ENCODE assay signal across 19 mouse cellular contexts in genomic region chr4:55243091-55244058, GRCm38 (mm10).
DNase-seq lines count a peak whose midpoint lies in the region; ATAC-seq lines count a peak whose summit lies in the region.
"Had no signal": no experiment of that assay in that cellular context is flagged by ENCODE, and none has a peak within 500 bp of the region (broad histone marks: within the 10 kb centered on the region; RNA-seq: fewer than 3 reads in every experiment).

No protein-coding gene starts in this region.

- peak; percentile 54; the same call in 1 of the 2 replicates for ATAC-seq in forebrain, embryonic 13.5 days
- ATAC-seq in forebrain, embryonic 15.5 days (replicated peaks), result no peak; the same call in 1 of the 2 replicates
- peak; percentile 77 for ATAC-seq in hindbrain, embryonic 11.5 days (ENCODE audit: low FRiP score)
- ATAC-seq in neural tube, embryonic 12.5 days (ENCODE audit: low FRiP score, low read depth), result peak; percentile 52; the same call in 1 of the 2 replicates
- ATAC-seq: activated CD4-positive, CD25-positive, alpha-beta regulatory T cell, adult 4 months had no signal

- H3K36me3 ChIP-seq in forebrain, embryonic 13.5 days (ENCODE audit: poor library complexity, severe bottlenecking), result no peaks in the 10 kb centered on the region
- H3K36me3 ChIP-seq in forebrain, embryonic 15.5 days, result no peaks in the 10 kb centered on the region
- no peaks in the 10 kb centered on the region for H3K36me3 ChIP-seq in hindbrain, embryonic 11.5 days (ENCODE audit: control insufficient read depth, insufficient read depth, low read length)
- no peaks in the 10 kb centered on the region for H3K36me3 ChIP-seq in neural tube, embryonic 12.5 days
- H3K36me3 ChIP-seq: embryonic facial prominence, embryonic 13.5 days; liver, embryonic 13.5 days had no signal

- no peaks in the 10 kb centered on the region for H3K27me3 ChIP-seq in forebrain, embryonic 13.5 days
- H3K27me3 ChIP-seq in forebrain, embryonic 15.5 days, result no peaks in the 10 kb centered on the region
- no peaks in the 10 kb centered on the region for H3K27me3 ChIP-seq in hindbrain, embryonic 11.5 days (ENCODE audit: control insufficient read depth, insufficient read depth, low read length)
- no peaks in the 10 kb centered on the region for H3K27me3 ChIP-seq in neural tube, embryonic 12.5 days (replicated peaks)
- H3K27me3 ChIP-seq: liver, embryonic 13.5 days had no signal

- H3K9ac ChIP-seq in forebrain, embryonic 13.5 days, result no peak overlapping the region
- no peak overlapping the region for H3K9ac ChIP-seq in forebrain, embryonic 15.5 days (replicated peaks)
- no peak overlapping the region for H3K9ac ChIP-seq in hindbrain, embryonic 11.5 days (ENCODE audit: low read depth, low read length)
- H3K9ac ChIP-seq in neural tube, embryonic 12.5 days, result no peak overlapping the region
- H3K9ac ChIP-seq: embryonic facial prominence, embryonic 13.5 days; liver, embryonic 13.5 days had no signal

- WGBS in forebrain, embryonic 13.5 days, result 58% methylated on average over 14 of the region's 14 CpGs
- 53% methylated on average over 14 of the region's 14 CpGs for WGBS in forebrain, embryonic 15.5 days
- WGBS in hindbrain, embryonic 11.5 days, result 39% methylated on average over 14 of the region's 14 CpGs
- WGBS in neural tube, embryonic 12.5 days, result 44% methylated on average over 14 of the region's 14 CpGs

- peak; percentile 14 for DNase-seq in brain, adult 2 months (ENCODE audit: low read depth, low spot score)
- peak; percentile 39 for DNase-seq in hindbrain, embryonic 11.5 days (ENCODE audit: low spot score)
- DNase-seq in gastrocnemius, adult 8-10 months (ENCODE audit: low spot score in 2 of 2), result no peak
- DNase-seq in right cerebral cortex, adult 18-20 months, result no peak
- no peak for DNase-seq in right cerebral cortex, postnatal 10 days (ENCODE audit: low spot score in 2 of 2)
- DNase-seq: adrenal gland, postnatal 25 days; cerebellum, postnatal 14 days; gastrocnemius, adult 2 months; heart, postnatal 10 days; kidney, postnatal 10 days; left cerebral cortex, postnatal 4 days; liver, embryonic 13.5 days; thymus, postnatal 14 days had no signal

- no peaks in the 10 kb centered on the region for H3K9me3 ChIP-seq in forebrain, embryonic 13.5 days (replicated peaks)
- H3K9me3 ChIP-seq in forebrain, embryonic 15.5 days, result no peaks in the 10 kb centered on the region
- H3K9me3 ChIP-seq in hindbrain, embryonic 11.5 days (ENCODE audit: control insufficient read depth, low read length), result no peaks in the 10 kb centered on the region
- H3K9me3 ChIP-seq in neural tube, embryonic 12.5 days, result no peaks in the 10 kb centered on the region
- H3K9me3 ChIP-seq: embryonic facial prominence, embryonic 13.5 days; liver, embryonic 13.5 days had no signal

- no peak overlapping the region for H3K27ac ChIP-seq in forebrain, embryonic 13.5 days
- no peak overlapping the region for H3K27ac ChIP-seq in forebrain, embryonic 15.5 days (replicated peaks)
- 0 out of 2 replicates have a peak overlapping the region, but pooled peaks have one; percentile 14 for H3K27ac ChIP-seq in hindbrain, embryonic 11.5 days (ENCODE audit: low read depth, low read length)
- no peak overlapping the region for H3K27ac ChIP-seq in neural tube, embryonic 12.5 days
- H3K27ac ChIP-seq: embryonic facial prominence, embryonic 13.5 days; gastrocnemius, adult 2 months; liver, embryonic 13.5 days; stomach, postnatal 0 days had no signal

- H3K4me1 ChIP-seq in forebrain, embryonic 13.5 days, result peaks cover 10% of the 10 kb centered on the region
- peaks cover 6% of the 10 kb centered on the region for H3K4me1 ChIP-seq in forebrain, embryonic 15.5 days
- 0 out of 2 replicates have a peak, but pooled peaks cover 2% of the 10 kb centered on the region for H3K4me1 ChIP-seq in hindbrain, embryonic 11.5 days (replicated peaks; ENCODE audit: control insufficient read depth, insufficient read depth, low read length)
- H3K4me1 ChIP-seq in neural tube, embryonic 12.5 days, result peaks cover 15% of the 10 kb centered on the region; the same call in 1 of the 2 replicates
- H3K4me1 ChIP-seq: embryonic facial prominence, embryonic 13.5 days; liver, embryonic 13.5 days had no signal

- H3K4me3 ChIP-seq in forebrain, embryonic 13.5 days, result no peak overlapping the region
- no peak overlapping the region for H3K4me3 ChIP-seq in forebrain, embryonic 15.5 days
- no peak overlapping the region for H3K4me3 ChIP-seq in hindbrain, embryonic 11.5 days (ENCODE audit: low read depth, low read length)
- H3K4me3 ChIP-seq in neural tube, embryonic 12.5 days, result no peak overlapping the region
- H3K4me3 ChIP-seq: embryonic facial prominence, embryonic 13.5 days; gastrocnemius, adult 2 months; liver, embryonic 13.5 days had no signal

- no peak overlapping the region for H3K4me2 ChIP-seq in forebrain, embryonic 13.5 days
- no peak overlapping the region for H3K4me2 ChIP-seq in forebrain, embryonic 15.5 days (replicated peaks)
- no peak overlapping the region for H3K4me2 ChIP-seq in hindbrain, embryonic 11.5 days (replicated peaks; ENCODE audit: low read depth, low read length)
- no peak overlapping the region for H3K4me2 ChIP-seq in neural tube, embryonic 12.5 days (replicated peaks)
- H3K4me2 ChIP-seq: embryonic facial prominence, embryonic 13.5 days; liver, embryonic 13.5 days had no signal

Comparison
In these comparisons a context has a peak if more than half of its experiments do, and no peak if none do; other contexts are left out.
1. DNase-seq: peak in brain, adult 2 months (single experiment) and hindbrain, embryonic 11.5 days (single experiment); none in gastrocnemius, adult 8-10 months (0 of 2), right cerebral cortex, adult 18-20 months (single experiment) and right cerebral cortex, postnatal 10 days (0 of 2).